Mouse (Mus musculus) myocyte (in vitro differentiated cells): ENCODE data around the gene Hcfc1.

Experiments
- CEBPB ChIP-seq: IDR thresholded peaks from 2 replicates; pipeline ENCODE4 v1.6.1; 2011; ENCODE audit warnings: mild to moderate bottlenecking, moderate library complexity; ENCODE audit not compliant: poor library complexity, insufficient read depth, severe bottlenecking
- POLR2A ChIP-seq: IDR thresholded peaks from one replicate; pipeline ENCODE4 v1.6.1; 2011; ENCODE audit warnings: low read depth, mild to moderate bottlenecking, control low read depth, moderate library complexity; ENCODE audit not compliant: insufficient read length

DNA sequence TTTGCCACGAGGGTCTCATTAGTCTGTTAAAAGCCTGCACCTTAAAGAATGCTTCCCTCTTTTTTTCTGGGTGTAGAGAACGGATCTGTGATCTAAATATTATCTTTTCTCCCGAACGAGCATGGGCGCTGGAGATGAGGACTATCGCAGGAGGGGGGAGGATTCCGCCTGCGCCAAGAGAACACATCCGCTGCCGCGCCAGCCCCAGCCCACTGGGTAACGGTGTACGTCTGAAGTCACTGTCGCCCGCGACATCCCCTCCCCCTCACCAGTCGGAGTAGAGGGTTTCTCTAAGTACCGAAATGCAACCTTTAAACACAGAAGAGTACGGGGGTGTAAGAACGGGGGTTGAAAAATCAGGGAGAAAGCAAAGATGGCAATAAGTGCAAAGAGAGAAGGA, 850 bp downstream of the Hcfc1 start:
- peak; percentile 31 for TF ChIP-seq POLR2A
- no peak for TF ChIP-seq CEBPB
